Mouse (Mus musculus) megakaryocyte, embryonic 14.5 days (primary cell): ENCODE data around the gene Ldlrad3. TPM values are rescaled to one million over a fixed set of nuclear protein-coding genes. Genes with fewer than 3 reads are reported as not detected.

Source experiments
- H3K27me3 ChIP-seq: replicated peaks from 2 replicates; pipeline ENCODE3; 2012; ENCODE audit warnings: inconsistent platforms
- H3K36me3 ChIP-seq: replicated peaks from 2 replicates; pipeline ENCODE3; 2012; ENCODE audit warnings: low read length, inconsistent platforms, mixed read lengths
- H3K4me1 ChIP-seq: 2 replicates; pipeline ENCODE4 v1.6.1; 2012; ENCODE audit warnings: inconsistent platforms
- H3K4me3 ChIP-seq: replicated peaks from 2 replicates; pipeline ENCODE3; 2012; ENCODE audit warnings: moderate library complexity, mild to moderate bottlenecking, inconsistent platforms
- H3K9me3 ChIP-seq: 2 replicates; pipeline ENCODE4 v1.6.1; 2012; ENCODE audit warnings: inconsistent platforms
- FLI1 ChIP-seq: IDR thresholded peaks from 2 replicates; pipeline ENCODE4 v1.6.1; 2012; ENCODE audit warnings: low read length, inconsistent platforms, mixed read lengths
- GATA1 ChIP-seq: IDR thresholded peaks from 3 replicates; pipeline ENCODE4 v1.6.1; 2012; ENCODE audit warnings: mixed read lengths, low read length, inconsistent platforms, borderline replicate concordance
- polyA plus RNA-seq: library from polyadenylated mRNA; stranded (reverse); fragments of >175 nt; gene quantifications from 2 replicates; pipeline ENCODE4 v1.2.3, GENCODE M21; 2012; ENCODE audit warnings: low replicate concordance; ENCODE audit not compliant: insufficient read depth

The Ldlrad3 gene
- polyA plus RNA-seq, 1 experiment, result 0.22 TPM

DNA sequence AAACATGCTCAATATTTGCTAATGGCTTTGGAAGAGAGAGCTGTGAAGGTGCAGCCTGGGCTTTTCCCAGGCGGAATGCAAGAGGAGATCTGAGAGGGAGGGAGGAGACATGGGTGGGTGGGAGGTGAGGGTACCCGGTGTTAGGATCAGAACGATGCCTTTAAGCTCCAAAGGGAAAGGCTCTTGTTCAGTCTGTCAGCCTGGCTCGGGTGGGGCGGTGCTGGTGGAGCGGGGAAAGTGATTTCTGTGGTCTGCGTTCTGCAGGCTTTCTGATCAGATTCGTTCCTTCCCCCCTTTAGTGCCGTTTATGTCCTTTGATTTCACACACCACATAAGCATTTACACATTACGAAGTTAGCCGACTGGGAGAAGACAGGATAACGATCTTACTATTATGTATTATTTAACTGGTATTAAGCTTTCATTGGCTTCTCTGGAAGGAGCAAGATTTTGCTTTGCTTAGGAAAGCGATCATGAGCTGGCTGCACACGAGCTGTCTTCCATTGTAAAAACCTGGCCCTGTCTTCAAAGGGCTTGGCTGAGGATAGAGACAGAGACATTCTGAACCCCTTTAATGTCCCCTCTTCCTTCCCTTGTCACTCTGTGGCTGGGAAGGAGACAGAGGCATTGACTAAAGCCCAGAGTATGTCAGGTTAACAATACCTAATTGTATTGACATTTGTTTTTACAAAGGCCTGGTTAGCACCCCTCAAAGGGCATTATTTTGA lies 19.7 kb upstream of the Ldlrad3 start:
- TF ChIP-seq GATA1 (no peak), FLI1 (no peak)
- peaks cover 16% of the 10 kb centered on the region for H3K27me3 ChIP-seq
- H3K4me3 ChIP-seq, result no peak overlapping the region
- H3K4me1 ChIP-seq, result no peaks in the 10 kb centered on the region
- no peaks in the 10 kb centered on the region for H3K9me3 ChIP-seq
- H3K36me3 ChIP-seq, result no peaks in the 10 kb centered on the region

DNA sequence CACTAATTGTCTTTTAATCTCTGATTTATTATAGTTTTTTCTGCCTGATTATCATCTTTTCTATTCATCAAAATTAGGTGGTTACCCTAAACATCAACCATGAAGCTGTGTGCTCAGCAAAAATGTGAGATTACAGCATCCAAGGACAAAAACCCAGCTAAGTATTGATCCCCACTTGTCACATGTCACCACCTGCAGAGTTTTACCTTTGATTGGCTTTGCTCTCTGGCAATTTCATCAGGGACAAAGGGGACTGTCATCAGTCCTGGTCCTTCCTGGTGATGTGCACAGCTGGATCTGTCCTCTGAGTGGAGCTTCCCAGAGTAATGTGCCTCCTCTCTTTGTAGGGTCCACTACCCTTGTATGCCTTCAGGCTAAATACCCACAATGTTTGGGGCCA lies 17.3 kb upstream of the Ldlrad3 start:
- Histone ChIP-seq H3K4me1 (no peaks in the 10 kb centered on the region), H3K4me3 (no peak overlapping the region), H3K36me3 (no peaks in the 10 kb centered on the region), H3K9me3 (no peaks in the 10 kb centered on the region), H3K27me3 (peaks cover 17% of the 10 kb centered on the region)
- TF ChIP-seq FLI1, result no peak
- no peak for TF ChIP-seq GATA1

- Histone ChIP-seq H3K4me1 (peaks cover 2% of the 10 kb centered on the region; the same call in 1 of the 2 replicates), H3K36me3 (no peaks in the 10 kb centered on the region), H3K9me3 (no peaks in the 10 kb centered on the region), H3K27me3 (peaks cover 15% of the 10 kb centered on the region), H3K4me3 (no peak overlapping the region)
- TF ChIP-seq FLI1, result no peak
- TF ChIP-seq GATA1, result no peak
Measured at GRCm38 (mm10) chr2:102202211-102202770, 16.1 kb upstream of the Ldlrad3 start.

- H3K27me3 ChIP-seq, result peaks cover 14% of the 10 kb centered on the region
Measured at GRCm38 (mm10) chr2:102201198-102201948, 15.2 kb upstream of the Ldlrad3 start.

DNA sequence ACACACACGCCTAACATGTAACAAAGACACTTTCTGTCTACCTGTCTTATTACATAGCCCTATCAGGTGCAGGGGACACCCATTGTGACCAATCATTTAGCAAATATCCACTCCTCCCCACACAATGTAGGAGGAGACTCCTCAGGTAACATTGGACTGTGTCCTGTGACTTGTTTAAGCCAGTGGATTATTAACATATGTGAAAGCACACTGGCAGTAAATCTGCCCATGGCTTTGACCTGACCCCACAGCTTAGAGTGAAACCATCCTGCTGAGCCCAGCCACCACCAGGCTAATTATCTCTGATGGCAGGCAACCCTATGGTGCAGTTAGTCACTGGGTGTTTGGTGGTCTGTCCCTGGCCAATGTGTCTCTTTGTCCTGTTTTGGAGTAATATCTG lies 11.1 kb upstream of the Ldlrad3 start:
- Histone ChIP-seq H3K36me3 (no peaks in the 10 kb centered on the region), H3K4me1 (peaks cover 17% of the 10 kb centered on the region), H3K27me3 (peaks cover 6% of the 10 kb centered on the region), H3K4me3 (no peak overlapping the region), H3K9me3 (peaks cover 21% of the 10 kb centered on the region)
- no peak for TF ChIP-seq FLI1
- no peak for TF ChIP-seq GATA1

More at GRCm38 (mm10) chr2:102201198-102201948, 15.2 kb upstream of the Ldlrad3 start:
- H3K4me3 ChIP-seq, result no peak overlapping the region
- H3K4me1 ChIP-seq, result peaks cover 8% of the 10 kb centered on the region; the same call in 1 of the 2 replicates
- H3K9me3 ChIP-seq, result no peaks in the 10 kb centered on the region
- TF ChIP-seq GATA1 (no peak), FLI1 (no peak)
- H3K36me3 ChIP-seq, result no peaks in the 10 kb centered on the region

DNA sequence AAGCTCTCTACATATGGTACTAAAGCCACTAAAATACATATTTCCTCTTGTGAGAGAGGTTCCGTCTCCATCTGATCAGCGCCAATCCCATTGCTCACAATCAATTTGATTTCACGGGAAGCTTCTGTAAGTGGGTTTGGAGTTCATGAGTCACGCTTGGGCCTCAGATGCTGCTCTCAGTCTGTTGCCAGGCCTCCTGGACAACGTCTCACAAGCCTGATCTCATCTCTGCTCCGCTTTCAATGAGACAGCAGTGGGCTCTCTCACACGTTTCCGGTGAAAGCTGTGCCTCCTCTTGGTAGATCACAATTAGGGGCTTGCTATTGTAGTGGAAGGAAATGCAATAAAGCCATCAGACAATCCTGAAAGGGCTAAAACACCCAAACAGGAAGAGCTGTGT lies 10.5 kb upstream of the Ldlrad3 start:
- H3K9me3 ChIP-seq, result peaks cover 21% of the 10 kb centered on the region

GRCm38 (mm10) chr2:102195494-102195893 lies 9.3 kb upstream of the Ldlrad3 start:
- H3K4me1 ChIP-seq, result peaks cover 17% of the 10 kb centered on the region
- TF ChIP-seq GATA1, result no peak
- TF ChIP-seq FLI1, result no peak
- peaks cover 4% of the 10 kb centered on the region for H3K27me3 ChIP-seq
- H3K4me3 ChIP-seq, result no peak overlapping the region
- H3K9me3 ChIP-seq, result peaks cover 25% of the 10 kb centered on the region
- H3K36me3 ChIP-seq, result no peaks in the 10 kb centered on the region

More for the DNA sequence above, 10.5 kb upstream of the Ldlrad3 start:
- H3K4me3 ChIP-seq, result no peak overlapping the region
- H3K27me3 ChIP-seq, result peaks cover 6% of the 10 kb centered on the region
- TF ChIP-seq FLI1 (no peak), GATA1 (no peak)
- H3K36me3 ChIP-seq, result no peaks in the 10 kb centered on the region
- peaks cover 17% of the 10 kb centered on the region for H3K4me1 ChIP-seq

GRCm38 (mm10) chr2:102194247-102194646 lies 8.1 kb upstream of the Ldlrad3 start:
- peak overlapping the region; percentile 16 for H3K4me3 ChIP-seq
- H3K36me3 ChIP-seq, result no peaks in the 10 kb centered on the region
- H3K4me1 ChIP-seq, result peaks cover 17% of the 10 kb centered on the region
- no peaks in the 10 kb centered on the region for H3K27me3 ChIP-seq
- peaks cover 26% of the 10 kb centered on the region for H3K9me3 ChIP-seq
- no peak for TF ChIP-seq FLI1
- no peak for TF ChIP-seq GATA1

DNA sequence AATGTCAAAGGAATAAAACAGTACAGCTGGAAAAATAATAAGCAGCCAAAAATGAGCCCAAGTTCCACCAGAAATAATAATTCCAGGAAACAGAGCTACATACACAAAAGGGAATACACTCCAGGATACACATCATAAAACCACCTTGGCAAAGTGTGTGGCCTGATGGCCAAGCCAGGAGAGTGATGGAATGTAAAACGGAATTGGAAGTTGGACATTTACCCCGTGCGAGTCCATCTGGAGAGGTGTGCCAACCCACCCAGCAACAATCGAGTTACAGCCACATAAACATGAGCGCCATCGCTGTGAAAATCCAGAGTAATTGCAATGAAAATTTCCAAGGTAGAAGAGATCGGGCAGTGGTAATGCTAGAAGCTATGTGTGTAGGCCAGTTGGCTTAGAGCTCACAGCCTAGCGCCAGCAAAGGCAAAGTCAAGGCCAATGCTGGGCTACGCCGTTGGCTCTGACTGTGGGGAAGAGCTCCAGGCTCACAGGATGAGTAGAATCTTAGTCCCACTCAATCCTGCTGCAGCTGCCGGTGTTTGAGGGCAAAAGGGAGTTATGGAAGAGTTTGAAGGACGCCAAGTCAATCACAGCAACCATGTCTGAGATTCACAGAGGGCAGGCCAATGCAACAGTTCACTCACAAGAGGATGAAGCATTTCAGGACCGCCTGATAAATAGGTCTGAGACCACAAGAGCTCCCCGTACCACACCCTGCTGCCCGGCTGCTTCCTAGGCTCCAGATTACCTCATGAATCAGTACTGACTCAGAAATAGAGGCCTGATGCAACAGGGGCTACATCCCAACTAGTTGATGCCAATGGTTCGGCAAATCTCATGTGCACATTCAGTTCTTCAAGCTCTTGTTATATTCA lies 7.0 kb upstream of the Ldlrad3 start:
- Histone ChIP-seq H3K9me3 (peaks cover 26% of the 10 kb centered on the region), H3K27me3 (no peaks in the 10 kb centered on the region), H3K36me3 (no peaks in the 10 kb centered on the region), H3K4me3 (no peak overlapping the region), H3K4me1 (peaks cover 17% of the 10 kb centered on the region)
- no peak for TF ChIP-seq FLI1
- no peak for TF ChIP-seq GATA1
